ENCODE assay signal across 11 mouse cellular contexts in genomic region chr13:78809656-78810055, GRCm38 (mm10).
DNase-seq lines count a peak whose midpoint lies in the region; ATAC-seq and TF ChIP-seq lines count a peak whose summit lies in the region.
"Had no signal": no experiment of that assay in that cellular context is flagged by ENCODE, and none has a peak within 500 bp of the region (broad histone marks: within the 10 kb centered on the region; RNA-seq: fewer than 3 reads in every experiment).

No protein-coding gene starts in this region.

- peak; percentile 11 for DNase-seq in forebrain, postnatal 0 days
- DNase-seq in forebrain, embryonic 10.5 days (ENCODE audit: extremely low spot score, low spot score), result no peak
- DNase-seq in lung, postnatal 25 days (ENCODE audit: low spot score), result no peak
- peak; percentile 36 for DNase-seq in hindbrain, embryonic 14.5 days (ENCODE audit: low spot score)
- no peak for DNase-seq in stomach, postnatal 0 days (ENCODE audit: low spot score)
- DNase-seq in layer of hippocampus, adult 9-10 months (ENCODE audit: low spot score), result no peak
- no peak for DNase-seq in layer of hippocampus, postnatal 25 days (ENCODE audit: extremely low spot score in 1 of 2, low spot score in 1 of 2)
- DNase-seq: gastrocnemius, adult 2 months; thymus, postnatal 36 days had no signal

- H3K4me3 ChIP-seq in forebrain, postnatal 0 days (ENCODE audit: low read depth, low read length), result no peak overlapping the region
- H3K4me3 ChIP-seq in forebrain, embryonic 10.5 days, result no peak overlapping the region
- no peak overlapping the region for H3K4me3 ChIP-seq in lung, embryonic 16.5 days (ENCODE audit: low read length)
- no peak overlapping the region for H3K4me3 ChIP-seq in hindbrain, embryonic 14.5 days (replicated peaks; ENCODE audit: low read length)
- no peak overlapping the region for H3K4me3 ChIP-seq in stomach, postnatal 0 days (ENCODE audit: low read depth, low read length)
- H3K4me3 ChIP-seq: gastrocnemius, adult 2 months had no signal

- ATAC-seq in forebrain, postnatal 0 days, result no peak
- peak; percentile 68; the same call in 1 of the 2 replicates for ATAC-seq in lung, embryonic 16.5 days (ENCODE audit: low read depth)
- peak; percentile 81; the same call in 1 of the 2 replicates for ATAC-seq in hindbrain, embryonic 14.5 days (ENCODE audit: low FRiP score)
- 0 out of 2 replicates have a peak, but pooled peaks have one; percentile 35 for ATAC-seq in stomach, postnatal 0 days (ENCODE audit: low FRiP score, low TSS enrichment)

- H3K36me3 ChIP-seq in forebrain, postnatal 0 days (ENCODE audit: insufficient read depth), result no peaks in the 10 kb centered on the region
- no peaks in the 10 kb centered on the region for H3K36me3 ChIP-seq in forebrain, embryonic 10.5 days (replicated peaks)
- H3K36me3 ChIP-seq in lung, embryonic 16.5 days (ENCODE audit: control insufficient read depth, insufficient read depth, low read length), result no peaks in the 10 kb centered on the region
- no peaks in the 10 kb centered on the region for H3K36me3 ChIP-seq in hindbrain, embryonic 14.5 days (replicated peaks; ENCODE audit: control insufficient read depth, insufficient read depth)
- H3K36me3 ChIP-seq in stomach, postnatal 0 days (ENCODE audit: control insufficient read depth, insufficient read depth, low read length), result no peaks in the 10 kb centered on the region

- no peak overlapping the region for H3K4me2 ChIP-seq in forebrain, postnatal 0 days (ENCODE audit: low read depth)
- no peak overlapping the region for H3K4me2 ChIP-seq in lung, embryonic 16.5 days (ENCODE audit: low read depth, low read length)
- no peak overlapping the region for H3K4me2 ChIP-seq in hindbrain, embryonic 14.5 days (replicated peaks)
- no peak overlapping the region for H3K4me2 ChIP-seq in stomach, postnatal 0 days (replicated peaks; ENCODE audit: low read depth)

- no peak overlapping the region for H3K9ac ChIP-seq in forebrain, postnatal 0 days
- H3K9ac ChIP-seq in lung, embryonic 16.5 days (ENCODE audit: low read length), result no peak overlapping the region
- no peak overlapping the region for H3K9ac ChIP-seq in hindbrain, embryonic 14.5 days
- no peak overlapping the region for H3K9ac ChIP-seq in stomach, postnatal 0 days (ENCODE audit: low read length)

- TF ChIP-seq EP300 in stomach, postnatal 0 days (optimal IDR thresholded peaks at IDR 0.05), result no peak

- no peaks in the 10 kb centered on the region for H3K9me3 ChIP-seq in forebrain, postnatal 0 days (ENCODE audit: low read length)
- H3K9me3 ChIP-seq in forebrain, embryonic 10.5 days, result no peaks in the 10 kb centered on the region
- no peaks in the 10 kb centered on the region for H3K9me3 ChIP-seq in lung, embryonic 16.5 days (ENCODE audit: control insufficient read depth, low read length)
- no peaks in the 10 kb centered on the region for H3K9me3 ChIP-seq in hindbrain, embryonic 14.5 days (ENCODE audit: control insufficient read depth, low read length)
- H3K9me3 ChIP-seq in stomach, postnatal 0 days (ENCODE audit: control insufficient read depth, low read length), result no peaks in the 10 kb centered on the region

- no peak for TF ChIP-seq CTCF in forebrain, postnatal 0 days (IDR thresholded peaks at IDR 0.05; ENCODE audit: low read depth)
- no peak for TF ChIP-seq CTCF in stomach, postnatal 0 days (IDR thresholded peaks at IDR 0.05; ENCODE audit: low read depth)

- H3K27me3 ChIP-seq in forebrain, postnatal 0 days (ENCODE audit: insufficient read depth, low read length), result no peaks in the 10 kb centered on the region
- H3K27me3 ChIP-seq in forebrain, embryonic 10.5 days (ENCODE audit: poor library complexity, severe bottlenecking), result no peaks in the 10 kb centered on the region
- H3K27me3 ChIP-seq in lung, embryonic 16.5 days (ENCODE audit: control insufficient read depth, insufficient read depth, low read depth, low read length), result no peaks in the 10 kb centered on the region
- no peaks in the 10 kb centered on the region for H3K27me3 ChIP-seq in hindbrain, embryonic 14.5 days (ENCODE audit: control insufficient read depth, insufficient read depth, low read length)
- H3K27me3 ChIP-seq in stomach, postnatal 0 days (ENCODE audit: control insufficient read depth, insufficient read depth, low read length), result no peaks in the 10 kb centered on the region

- no peak overlapping the region for H3K27ac ChIP-seq in forebrain, postnatal 0 days (ENCODE audit: low read depth, low read length)
- H3K27ac ChIP-seq in forebrain, embryonic 10.5 days, result no peak overlapping the region
- no peak overlapping the region for H3K27ac ChIP-seq in lung, embryonic 16.5 days (ENCODE audit: low read length)
- H3K27ac ChIP-seq in hindbrain, embryonic 14.5 days, result no peak overlapping the region
- no peak overlapping the region for H3K27ac ChIP-seq in stomach, postnatal 0 days (replicated peaks)
- H3K27ac ChIP-seq: gastrocnemius, adult 2 months; macrophage had no signal

- no peaks in the 10 kb centered on the region for H3K4me1 ChIP-seq in forebrain, postnatal 0 days (ENCODE audit: insufficient read depth)
- H3K4me1 ChIP-seq in forebrain, embryonic 10.5 days, result no peaks in the 10 kb centered on the region
- no peaks in the 10 kb centered on the region for H3K4me1 ChIP-seq in lung, embryonic 16.5 days (replicated peaks; ENCODE audit: control insufficient read depth, insufficient read depth, low read length)
- H3K4me1 ChIP-seq in hindbrain, embryonic 14.5 days (replicated peaks; ENCODE audit: control insufficient read depth, insufficient read depth, low read length), result no peaks in the 10 kb centered on the region
- no peaks in the 10 kb centered on the region for H3K4me1 ChIP-seq in stomach, postnatal 0 days (replicated peaks; ENCODE audit: control insufficient read depth, insufficient read depth)

- 36% methylated on average over 2 of the region's 2 CpGs for WGBS in forebrain, postnatal 0 days
- WGBS in forebrain, embryonic 10.5 days, result 85% methylated on average over 2 of the region's 2 CpGs
- 12% methylated on average over 2 of the region's 2 CpGs for WGBS in lung, embryonic 16.5 days
- WGBS in hindbrain, embryonic 14.5 days, result 24% methylated on average over 2 of the region's 2 CpGs
- WGBS in stomach, postnatal 0 days, result 17% methylated on average over 2 of the region's 2 CpGs

Comparison
In these comparisons a context has a peak if more than half of its experiments do, and no peak if none do; other contexts are left out.
1. DNase-seq: peak in forebrain, postnatal 0 days (single experiment) and hindbrain, embryonic 14.5 days (single experiment); none in forebrain, embryonic 10.5 days (single experiment), lung, postnatal 25 days (single experiment), stomach, postnatal 0 days (single experiment), layer of hippocampus, adult 9-10 months (single experiment) and layer of hippocampus, postnatal 25 days (0 of 2).